Mouse (Mus musculus) liver, embryonic 16.5 days (tissue): Measurements from ENCODE around the gene Amer3. TPM values are rescaled to one million over a fixed set of nuclear protein-coding genes. Genes with fewer than 3 reads are reported as not detected.

ENCODE experiments used
- polyA plus RNA-seq: library from polyadenylated mRNA; unstranded; fragments of >200 nt; fragmentation: Nextera tagmentation; extraction: Ambion mirVana; gene quantifications from 2 replicates; pipeline ENCODE4 v1.2.1, GENCODE M21; 2015

The Amer3 gene
- polyA plus RNA-seq, 1 experiment from 2014 or later = 0.01 TPM

Other genes starting within 250 kb of the Amer3 start
- 20.8 and 23.0 TPM in 2 replicates for gene Ccdc115, start 140.0 kb upstream of the Amer3 start, polyA plus RNA-seq
- gene Imp4, start 139.8 kb upstream of the Amer3 start, polyA plus RNA-seq = 44.6 and 46.8 TPM in 2 replicates
- gene Ptpn18, start 119.9 kb upstream of the Amer3 start, polyA plus RNA-seq = 16.7 and 19.2 TPM in 2 replicates
- gene Prss39, start 81.2 kb upstream of the Amer3 start, polyA plus RNA-seq = not detected in 2 replicates
- gene Cfc1, start 44.0 kb upstream of the Amer3 start, polyA plus RNA-seq = not detected in 2 replicates
- gene Prss40, start 18.7 kb upstream of the Amer3 start, polyA plus RNA-seq = not detected in 2 replicates